Mouse (Mus musculus) kidney, embryonic 14.5 days (tissue): ENCODE data around the gene Gpc5. TPM values are rescaled to one million over a fixed set of nuclear protein-coding genes. Genes with fewer than 3 reads are reported as not detected.
"Not testable (repeated sequence)": the region's sequence is repeated elsewhere in the genome, so short reads cannot be mapped to it uniquely, and the experiment has no call there.

Source experiments
- ATAC-seq: fragments of 200-750 bp; cut with Nextera tagmentation; 2 replicates; pipeline ENCODE4 v1.8.0; 2017; ENCODE audit warnings: moderate number of reproducible peaks, mild to moderate bottlenecking, moderate TSS enrichment, moderate library complexity; ENCODE audit not compliant: low FRiP score, low TSS enrichment
- H3K27ac ChIP-seq: fragments of 300-500 bp; sonication (generic); 2 replicates; pipeline ENCODE4 v1.5.1; 2014; ENCODE audit warnings: low read depth, mild to moderate bottlenecking, low read length, moderate library complexity, mixed read lengths
- H3K27me3 ChIP-seq: fragments of 300-500 bp; sonication (generic); 2 replicates; pipeline ENCODE4 v1.6.1; 2014; ENCODE audit warnings: mild to moderate bottlenecking, low read length; ENCODE audit not compliant: control insufficient read depth, insufficient read depth
- H3K36me3 ChIP-seq: fragments of 300-500 bp; sonication (generic); 2 replicates; pipeline ENCODE4 v1.6.1; 2014; ENCODE audit warnings: low read length, mixed read lengths; ENCODE audit not compliant: control insufficient read depth, insufficient read depth
- H3K4me1 ChIP-seq: fragments of 300-500 bp; sonication (generic); 2 replicates; pipeline ENCODE4 v1.6.1; 2014; ENCODE audit warnings: low read length, mixed read lengths; ENCODE audit not compliant: control insufficient read depth, insufficient read depth
- H3K4me2 ChIP-seq: fragments of 300-500 bp; sonication (generic); replicated peaks from 2 replicates; pipeline ENCODE4 v1.6.1; 2014; ENCODE audit warnings: low read depth, mild to moderate bottlenecking, low read length
- H3K4me3 ChIP-seq: fragments of 300-500 bp; sonication (generic); 2 replicates; pipeline ENCODE4 v1.5.1; 2014; ENCODE audit warnings: mild to moderate bottlenecking, low read length
- H3K9ac ChIP-seq: fragments of 300-500 bp; sonication (generic); 2 replicates; pipeline ENCODE4 v1.6.1; 2014; ENCODE audit warnings: low read depth, mild to moderate bottlenecking, low read length, moderate library complexity
- H3K9me3 ChIP-seq: fragments of 300-500 bp; sonication (generic); 2 replicates; pipeline ENCODE4 v1.6.1; 2016; ENCODE audit warnings: low read length; ENCODE audit not compliant: control insufficient read depth
- WGBS: fragments of 180-500 bp; shearing (Covaris S2); extraction: QIAGEN DNeasy Blood & Tissue Kit; methylation state at CpG from one replicate; pipeline ENCODE4 v1.1.7; 2014; 5-methylcytosine and 5-hydroxymethylcytosine counted together
- polyA plus RNA-seq: library from polyadenylated mRNA; unstranded; fragments of >200 nt; fragmentation: Nextera tagmentation; extraction: Ambion mirVana; gene quantifications from 2 replicates; pipeline ENCODE4 v1.2.1, GENCODE M21; 2014

Gpc5 gene
- polyA plus RNA-seq, 1 experiment from 2014 or later, result 7.6 TPM

DNA sequence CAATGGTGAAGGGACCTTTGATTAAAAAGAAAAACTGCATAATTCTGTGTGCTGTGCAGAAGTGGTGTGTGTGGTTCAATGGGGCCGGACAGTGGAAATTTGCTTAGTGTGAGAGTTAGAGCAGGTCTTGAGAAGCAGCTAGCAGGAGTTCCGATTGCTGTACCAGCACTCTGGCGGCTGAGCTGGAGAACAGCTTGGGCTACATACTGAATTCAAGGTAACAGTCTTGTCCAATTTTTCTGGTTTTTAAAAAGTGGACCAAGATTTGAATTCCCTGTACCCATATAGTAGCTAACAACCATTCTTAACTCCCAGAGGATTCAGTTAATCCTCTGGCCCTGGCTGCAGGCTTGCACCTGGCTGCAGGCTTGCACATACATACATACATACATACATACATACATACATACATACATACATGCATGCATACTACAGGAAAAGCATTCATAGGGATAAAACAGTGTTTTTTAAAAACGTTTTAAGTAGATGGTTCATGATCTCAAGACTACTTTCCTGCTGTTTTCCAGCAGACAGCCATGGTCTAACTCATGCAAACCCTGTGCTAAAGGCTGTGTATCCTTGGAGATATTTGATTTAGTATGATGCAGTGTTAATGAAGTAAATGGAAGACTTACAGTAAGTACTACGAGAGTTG lies 40.8 kb upstream of the Gpc5 start:
- no peak overlapping the region for H3K9ac ChIP-seq
- WGBS, result 72% methylated on average over 5 of the region's 5 CpGs
- no peaks in the 10 kb centered on the region for H3K9me3 ChIP-seq
- no peak overlapping the region for H3K4me2 ChIP-seq
- no peaks in the 10 kb centered on the region for H3K4me1 ChIP-seq
- no peak overlapping the region for H3K27ac ChIP-seq
- ATAC-seq, result no peak
- H3K27me3 ChIP-seq, result no peaks in the 10 kb centered on the region
- H3K4me3 ChIP-seq, result no peak overlapping the region
- peaks cover 18% of the 10 kb centered on the region for H3K36me3 ChIP-seq

GRCm38 (mm10) chr14:115052371-115052770 lies 39.6 kb upstream of the Gpc5 start:
- H3K4me1 ChIP-seq, result no peaks in the 10 kb centered on the region
- H3K36me3 ChIP-seq, result peaks cover 6% of the 10 kb centered on the region
- H3K4me2 ChIP-seq, result no peak overlapping the region
- no peak overlapping the region for H3K4me3 ChIP-seq
- no peak for ATAC-seq
- no peaks in the 10 kb centered on the region for H3K9me3 ChIP-seq
- H3K27me3 ChIP-seq, result no peaks in the 10 kb centered on the region
- H3K27ac ChIP-seq, result no peak overlapping the region
- H3K9ac ChIP-seq, result no peak overlapping the region
- WGBS, result 88% methylated on average over 4 of the region's 4 CpGs

GRCm38 (mm10) chr14:115054252-115054651 lies 37.8 kb upstream of the Gpc5 start:
- WGBS, result 86% methylated on average over 4 of the region's 4 CpGs
- H3K4me2 ChIP-seq, result no peak overlapping the region
- no peaks in the 10 kb centered on the region for H3K27me3 ChIP-seq
- no peak for ATAC-seq
- H3K36me3 ChIP-seq, result no peaks in the 10 kb centered on the region; the same call in 1 of the 2 replicates
- no peak overlapping the region for H3K27ac ChIP-seq
- no peaks in the 10 kb centered on the region for H3K4me1 ChIP-seq
- no peaks in the 10 kb centered on the region for H3K9me3 ChIP-seq
- no peak overlapping the region for H3K4me3 ChIP-seq
- no peak overlapping the region for H3K9ac ChIP-seq

GRCm38 (mm10) chr14:115057524-115057923 lies 34.5 kb upstream of the Gpc5 start:
- Histone ChIP-seq H3K9ac (no peak overlapping the region), H3K27me3 (no peaks in the 10 kb centered on the region), H3K4me2 (no peak overlapping the region), H3K4me1 (no peaks in the 10 kb centered on the region), H3K4me3 (no peak overlapping the region), H3K9me3 (no peaks in the 10 kb centered on the region), H3K36me3 (no peaks in the 10 kb centered on the region), H3K27ac (no peak overlapping the region)
- no peak for ATAC-seq
- WGBS, result 83% methylated on average over 4 of the region's 4 CpGs

DNA sequence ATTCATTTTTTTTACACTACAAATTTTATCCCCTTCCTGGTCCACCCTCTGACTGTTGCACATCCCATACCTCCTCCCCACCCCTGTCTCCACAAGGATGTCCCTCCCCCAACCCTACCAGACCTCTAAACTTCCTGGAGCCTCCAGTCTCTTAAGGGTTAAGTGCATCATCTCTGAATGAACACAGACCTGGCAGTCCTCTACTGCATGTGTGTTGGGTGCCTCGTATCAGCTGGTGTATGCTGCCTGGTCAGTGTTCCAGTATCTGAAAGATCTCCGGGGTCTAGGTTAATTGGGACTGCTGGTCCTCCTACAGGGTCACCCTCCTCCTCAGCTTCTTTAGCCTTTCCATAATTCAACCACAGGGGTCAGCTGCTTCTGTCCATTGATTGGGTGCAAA lies 25.9 kb upstream of the Gpc5 start:
- not testable (repeated sequence) for H3K4me1 ChIP-seq, H3K9ac ChIP-seq, ATAC-seq, H3K36me3 ChIP-seq, H3K4me2 ChIP-seq, H3K27me3 ChIP-seq, H3K4me3 ChIP-seq, H3K27ac ChIP-seq, H3K9me3 ChIP-seq
- WGBS, result 67% methylated on average over 2 of the region's 2 CpGs

DNA sequence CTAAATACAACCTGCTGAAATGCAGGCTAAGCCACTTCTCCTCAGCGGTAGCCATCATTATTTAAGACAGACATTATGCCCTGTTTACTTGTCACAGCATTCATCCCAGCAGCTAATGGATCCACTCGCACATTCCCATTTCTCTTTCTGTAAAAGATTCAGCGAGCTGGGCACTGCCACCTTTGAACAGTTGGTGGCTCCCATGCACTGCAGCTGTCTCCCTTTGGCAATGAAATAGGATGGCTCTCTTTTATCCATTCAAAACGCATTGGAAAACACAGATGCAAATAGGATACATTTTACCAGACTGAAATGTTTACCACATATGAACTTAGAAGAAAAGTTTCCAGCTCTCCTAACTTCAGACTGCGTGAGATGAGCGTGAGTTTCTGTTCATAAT lies 21.5 kb upstream of the Gpc5 start:
- WGBS, result 40% methylated on average over 6 of the region's 6 CpGs
- H3K4me2 ChIP-seq, result no peak overlapping the region
- H3K36me3 ChIP-seq, result no peaks in the 10 kb centered on the region
- no peak overlapping the region for H3K27ac ChIP-seq
- H3K9ac ChIP-seq, result no peak overlapping the region
- H3K9me3 ChIP-seq, result no peaks in the 10 kb centered on the region
- ATAC-seq, result no peak
- H3K4me3 ChIP-seq, result no peak overlapping the region
- H3K27me3 ChIP-seq, result no peaks in the 10 kb centered on the region
- no peaks in the 10 kb centered on the region for H3K4me1 ChIP-seq

GRCm38 (mm10) chr14:115077340-115077739 lies 14.7 kb upstream of the Gpc5 start:
- H3K4me3 ChIP-seq, result no peak overlapping the region
- no peak for ATAC-seq
- no peaks in the 10 kb centered on the region for H3K27me3 ChIP-seq
- H3K4me2 ChIP-seq, result no peak overlapping the region
- no peaks in the 10 kb centered on the region for H3K9me3 ChIP-seq
- H3K27ac ChIP-seq, result no peak overlapping the region
- WGBS, result 34% methylated on average over 9 of the region's 9 CpGs
- H3K9ac ChIP-seq, result no peak overlapping the region
- no peaks in the 10 kb centered on the region for H3K36me3 ChIP-seq
- no peaks in the 10 kb centered on the region for H3K4me1 ChIP-seq

GRCm38 (mm10) chr14:115078064-115078463 lies 14.0 kb upstream of the Gpc5 start:
- no peak for ATAC-seq
- Histone ChIP-seq H3K9me3 (no peaks in the 10 kb centered on the region), H3K4me3 (no peak overlapping the region), H3K4me2 (no peak overlapping the region), H3K36me3 (no peaks in the 10 kb centered on the region), H3K27me3 (no peaks in the 10 kb centered on the region), H3K27ac (no peak overlapping the region), H3K4me1 (no peaks in the 10 kb centered on the region), H3K9ac (no peak overlapping the region)
- WGBS, result 86% methylated on average over 7 of the region's 7 CpGs

- no peak overlapping the region for H3K4me2 ChIP-seq
- H3K9ac ChIP-seq, result no peak overlapping the region
- no peak for ATAC-seq
- no peaks in the 10 kb centered on the region for H3K4me1 ChIP-seq
- H3K27ac ChIP-seq, result no peak overlapping the region
- H3K4me3 ChIP-seq, result no peak overlapping the region
- 87% methylated on average over 12 of the region's 12 CpGs for WGBS
- H3K36me3 ChIP-seq, result no peaks in the 10 kb centered on the region
- no peaks in the 10 kb centered on the region for H3K27me3 ChIP-seq
- H3K9me3 ChIP-seq, result no peaks in the 10 kb centered on the region
Measured at GRCm38 (mm10) chr14:115081728-115082502, 10.1 kb upstream of the Gpc5 start.
